Mouse (Mus musculus): Measurements from ENCODE around the gene N4bp1. TPM values are rescaled to one million over a fixed set of nuclear protein-coding genes. Genes with fewer than 3 reads are reported as not detected.

N4bp1 gene
- polyA plus RNA-seq, 1 experiment from 2014 or later = 35.2 TPM

DNA sequence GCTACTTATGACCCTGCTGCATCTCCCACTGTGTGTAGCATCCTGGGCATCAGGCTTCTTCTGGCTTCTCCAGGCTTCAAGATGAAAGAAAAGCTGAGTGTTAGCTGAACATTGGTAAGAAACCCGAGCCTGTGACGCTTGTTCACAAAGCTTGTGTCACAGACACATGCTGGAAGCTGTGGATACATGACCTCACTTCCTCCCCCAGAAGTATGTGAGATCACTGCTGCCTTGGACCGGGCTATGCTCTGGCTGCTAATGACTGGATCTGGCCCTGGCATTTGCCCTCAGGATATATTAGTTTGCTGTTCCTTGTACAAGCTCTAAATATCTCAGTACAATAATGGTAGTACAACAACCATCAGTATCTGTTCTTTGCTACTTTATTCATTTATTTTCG is 84.1 kb downstream of the N4bp1 start:
- DNase-seq (ENCODE audit: low read depth, low spot score) (no peak), ATAC-seq (no peak)
- in situ Hi-C loops (cut with MboI; ENCODE audit: low pct_unique_long_range_greater_than_20kb) = no loop called here
- ChIA-PET CTCF (interaction anchor here (1.5 to 2.4 kb wide), 3 partner anchors 12 to 19 kb away, joined by 4 to 9 read pairs (median 6); no protein-coding TSS in a partner anchor), POLR2A (interaction anchor here (1.1 kb wide), 1 partner anchor 56 kb away, joined by 6 read pairs; the partner anchor contains the start of genes Gm10638 and Siah1a)
- no peaks in the 10 kb centered on the region for H3K27me3 ChIP-seq
- no peak for TF ChIP-seq CTCF (IDR thresholded peaks at IDR 0.05)

GRCm38 (mm10) chr8:86798141-86798540 is 86.9 kb downstream of the N4bp1 start:
- ATAC-seq (no peak), DNase-seq (ENCODE audit: low read depth, low spot score) (no peak)
- in situ Hi-C loops (cut with MboI; ENCODE audit: low pct_unique_long_range_greater_than_20kb) = no loop called here
- no peak for TF ChIP-seq CTCF (IDR thresholded peaks at IDR 0.05)
- no peaks in the 10 kb centered on the region for H3K27me3 ChIP-seq
- ChIA-PET CTCF (no interaction called here), POLR2A (interaction anchor here (1.0 kb wide), 1 partner anchor 105 kb away, joined by 3 read pairs; no protein-coding TSS in a partner anchor)

GRCm38 (mm10) chr8:86797705-86798104 is 87.4 kb downstream of the N4bp1 start:
- ChIA-PET CTCF (no interaction called here), POLR2A (no interaction called here)
- no peaks in the 10 kb centered on the region for H3K27me3 ChIP-seq
- no peak for DNase-seq (ENCODE audit: low read depth, low spot score)
- in situ Hi-C loops (cut with MboI; ENCODE audit: low pct_unique_long_range_greater_than_20kb) = no loop called here
- TF ChIP-seq CTCF (IDR thresholded peaks at IDR 0.05) = no peak
- ATAC-seq = no peak

- ATAC-seq (peak; percentile 88), DNase-seq (ENCODE audit: low read depth, low spot score) (peak; percentile 59)
- POLR2A ChIA-PET = interaction anchor here (0.6 to 1.5 kb wide), 3 partner anchors 8 to 82 kb away, joined by 3 to 4 read pairs (median 3); no protein-coding TSS in a partner anchor
- CTCF ChIA-PET = interaction anchor here (0.8 to 1.5 kb wide), 5 partner anchors 9 to 104 kb away, joined by 3 to 5 read pairs (median 3); no protein-coding TSS in a partner anchor
- no peak for TF ChIP-seq CTCF (IDR thresholded peaks at IDR 0.05)
- in situ Hi-C loops (cut with MboI; ENCODE audit: low pct_unique_long_range_greater_than_20kb) = no loop called here
- no peaks in the 10 kb centered on the region for H3K27me3 ChIP-seq
These were observed 90.3 kb downstream of the N4bp1 start for GRCm38 (mm10) chr8:86794716-86795115.

- TF ChIP-seq CTCF (IDR thresholded peaks at IDR 0.05) = no peak
- in situ Hi-C loops (cut with MboI; ENCODE audit: low pct_unique_long_range_greater_than_20kb) = no loop called here
- no peak for ATAC-seq
- H3K27me3 ChIP-seq = no peaks in the 10 kb centered on the region
- DNase-seq (ENCODE audit: low read depth, low spot score) = no peak
- CTCF ChIA-PET = no interaction called here
- POLR2A ChIA-PET = interaction anchor here (0.6 kb wide), 1 partner anchor 1101 kb away, joined by 3 read pairs; no protein-coding TSS in a partner anchor
These were observed 93.5 kb downstream of the N4bp1 start for GRCm38 (mm10) chr8:86791542-86791941.

- DNase-seq (ENCODE audit: low read depth, low spot score) (no peak), ATAC-seq (no peak)
- TF ChIP-seq CTCF (IDR thresholded peaks at IDR 0.05) = no peak
- H3K27me3 ChIP-seq = no peaks in the 10 kb centered on the region
- POLR2A ChIA-PET = no interaction called here
- CTCF ChIA-PET = interaction anchor here (1.0 to 1.5 kb wide), 4 partner anchors 11 to 114 kb away, joined by 3 to 4 read pairs (median 4); no protein-coding TSS in a partner anchor
- in situ Hi-C loops (cut with MboI; ENCODE audit: low pct_unique_long_range_greater_than_20kb) = no loop called here
These were observed 95.5 kb downstream of the N4bp1 start for GRCm38 (mm10) chr8:86789576-86789975.

DNA sequence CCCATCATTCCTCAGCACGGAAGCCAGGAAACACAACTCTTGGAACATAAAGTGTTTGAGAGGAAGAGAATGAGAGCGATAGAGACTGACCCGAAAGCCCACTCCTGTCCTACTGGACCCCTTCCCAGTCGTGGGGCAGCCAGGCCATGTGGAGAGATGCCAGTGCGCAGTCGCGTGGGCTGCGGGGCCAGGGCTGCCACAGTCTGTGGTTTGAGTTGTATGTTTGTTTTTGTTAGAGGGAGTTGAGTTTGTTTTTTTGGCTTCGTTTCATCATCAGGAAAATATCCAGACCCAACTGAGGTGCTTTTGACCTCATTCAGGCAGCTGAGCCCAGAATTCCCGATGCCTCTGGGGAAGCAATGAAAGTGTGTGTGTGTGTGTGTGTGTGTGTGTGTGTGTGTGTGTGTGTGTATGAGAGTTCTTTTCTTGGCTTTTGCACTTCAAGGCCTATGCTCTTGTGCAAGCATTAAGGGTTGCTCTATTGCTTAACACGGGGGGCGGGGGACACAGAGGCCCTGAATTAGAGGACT is 97.1 kb downstream of the N4bp1 start:
- H3K27me3 ChIP-seq = no peaks in the 10 kb centered on the region
- in situ Hi-C loops (cut with MboI; ENCODE audit: low pct_unique_long_range_greater_than_20kb) = no loop called here
- no peak for TF ChIP-seq CTCF (IDR thresholded peaks at IDR 0.05)
- DNase-seq (ENCODE audit: low read depth, low spot score) = no peak
- CTCF ChIA-PET = interaction anchor here (1.0 to 1.5 kb wide), 5 partner anchors 9 to 35 kb away, joined by 3 to 4 read pairs (median 3); no protein-coding TSS in a partner anchor
- no peak for ATAC-seq
- POLR2A ChIA-PET = interaction anchor here (0.7 kb wide), 1 partner anchor 36 kb away, joined by 3 read pairs; no protein-coding TSS in a partner anchor

DNA sequence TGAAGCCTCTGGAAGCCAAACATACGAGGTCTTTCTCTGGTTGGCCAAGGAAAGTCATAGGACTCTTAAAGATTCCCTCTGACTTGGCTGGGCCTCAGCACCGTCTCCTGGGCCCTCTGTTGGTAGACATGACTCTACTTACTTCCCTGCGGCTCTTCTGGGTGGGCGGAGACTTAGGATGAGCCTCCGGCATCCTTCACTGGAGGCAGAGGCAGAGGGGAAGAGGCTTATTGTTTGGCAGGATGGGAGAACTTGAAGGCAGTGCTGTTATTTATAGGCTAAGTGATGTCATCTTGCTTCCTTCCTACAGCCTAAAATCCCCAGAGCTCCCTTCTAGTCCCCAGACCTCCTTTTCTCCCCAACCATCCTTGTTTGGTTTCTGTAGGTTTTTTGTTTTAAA is 98.6 kb downstream of the N4bp1 start:
- ChIA-PET POLR2A (interaction anchor here (1.5 kb wide), 1 partner anchor 41 kb away, joined by 4 read pairs; the partner anchor contains the start of genes Gm10638 and Siah1a), CTCF (interaction anchor here (1.2 to 1.5 kb wide), 2 partner anchors 8 to 33 kb away, joined by 3 read pairs; no protein-coding TSS in a partner anchor)
- no peak for TF ChIP-seq CTCF (IDR thresholded peaks at IDR 0.05)
- in situ Hi-C loops (cut with MboI; ENCODE audit: low pct_unique_long_range_greater_than_20kb) = no loop called here
- ATAC-seq (no peak), DNase-seq (ENCODE audit: low read depth, low spot score) (no peak)
- H3K27me3 ChIP-seq = no peaks in the 10 kb centered on the region

- ATAC-seq (no peak), DNase-seq (ENCODE audit: low read depth, low spot score) (no peak)
- no peaks in the 10 kb centered on the region for H3K27me3 ChIP-seq
- CTCF ChIA-PET = no interaction called here
- POLR2A ChIA-PET = no interaction called here
- in situ Hi-C loops (cut with MboI; ENCODE audit: low pct_unique_long_range_greater_than_20kb) = no loop called here
- no peak for TF ChIP-seq CTCF (IDR thresholded peaks at IDR 0.05)
These were observed 104.0 kb downstream of the N4bp1 start for GRCm38 (mm10) chr8:86781094-86781493.

- ChIA-PET CTCF (interaction anchor here (1.0 to 1.4 kb wide), 2 partner anchors 8 to 40 kb away, joined by 3 read pairs; no protein-coding TSS in a partner anchor), POLR2A (interaction anchor here (0.6 kb wide), 1 partner anchor 17 kb away, joined by 3 read pairs; no protein-coding TSS in a partner anchor)
- no peak for TF ChIP-seq CTCF (IDR thresholded peaks at IDR 0.05)
- in situ Hi-C loops (cut with MboI; ENCODE audit: low pct_unique_long_range_greater_than_20kb) = no loop called here
- DNase-seq (ENCODE audit: low read depth, low spot score) (no peak), ATAC-seq (no peak)
- H3K27me3 ChIP-seq = no peaks in the 10 kb centered on the region
These were observed 105.9 kb downstream of the N4bp1 start for GRCm38 (mm10) chr8:86779207-86779606.
